Mouse (Mus musculus): ENCODE measurements around the gene Ccng2. TPM values are rescaled to one million over a fixed set of nuclear protein-coding genes. Genes with fewer than 3 reads are reported as not detected.

Ccng2 gene
- polyA plus RNA-seq, 1 experiment from 2014 or later = 38.4 TPM

- Histone ChIP-seq H3K4me3 (ENCODE audit: low read depth, low read length) (no peak overlapping the region), H3K9me3 (ENCODE audit: control insufficient read depth, low read depth, low read length) (no peaks in the 10 kb centered on the region), H3K27me3 (ENCODE audit: control insufficient read depth, insufficient read depth, low read length) (no peaks in the 10 kb centered on the region), H3K36me3 (ENCODE audit: control insufficient read depth, insufficient read depth, low read length) (no peaks in the 10 kb centered on the region), H3K4me1 (ENCODE audit: control insufficient read depth, insufficient read depth, low read length) (no peaks in the 10 kb centered on the region), H3K4me2 (replicated peaks; ENCODE audit: low read depth, low read length) (no peak overlapping the region), H3K27ac (ENCODE audit: low read length) (no peak overlapping the region), H3K9ac (replicated peaks; ENCODE audit: low read depth, low read length) (no peak overlapping the region)
- ATAC-seq (ENCODE audit: insufficient number of reproducible peaks, insufficient read depth, low FRiP score, low read depth) = no peak
- 64% methylated on average over 4 of the region's 4 CpGs for WGBS
Observed at GRCm38 (mm10) chr5:93234130-93234529, 32.9 kb upstream of the Ccng2 start.

GRCm38 (mm10) chr5:93234605-93235004 lies 32.5 kb upstream of the Ccng2 start:
- no peaks in the 10 kb centered on the region for H3K9me3 ChIP-seq (ENCODE audit: control insufficient read depth, low read depth, low read length)
- H3K4me3 ChIP-seq (ENCODE audit: low read depth, low read length) = no peak overlapping the region
- H3K27ac ChIP-seq (ENCODE audit: low read length) = no peak overlapping the region
- no peaks in the 10 kb centered on the region for H3K36me3 ChIP-seq (ENCODE audit: control insufficient read depth, insufficient read depth, low read length)
- no peak for ATAC-seq (ENCODE audit: insufficient number of reproducible peaks, insufficient read depth, low FRiP score, low read depth)
- no peaks in the 10 kb centered on the region for H3K27me3 ChIP-seq (ENCODE audit: control insufficient read depth, insufficient read depth, low read length)
- WGBS = 78% methylated on average over 2 of the region's 2 CpGs
- H3K4me2 ChIP-seq (replicated peaks; ENCODE audit: low read depth, low read length) = no peak overlapping the region
- no peaks in the 10 kb centered on the region for H3K4me1 ChIP-seq (ENCODE audit: control insufficient read depth, insufficient read depth, low read length)
- H3K9ac ChIP-seq (replicated peaks; ENCODE audit: low read depth, low read length) = no peak overlapping the region

DNA sequence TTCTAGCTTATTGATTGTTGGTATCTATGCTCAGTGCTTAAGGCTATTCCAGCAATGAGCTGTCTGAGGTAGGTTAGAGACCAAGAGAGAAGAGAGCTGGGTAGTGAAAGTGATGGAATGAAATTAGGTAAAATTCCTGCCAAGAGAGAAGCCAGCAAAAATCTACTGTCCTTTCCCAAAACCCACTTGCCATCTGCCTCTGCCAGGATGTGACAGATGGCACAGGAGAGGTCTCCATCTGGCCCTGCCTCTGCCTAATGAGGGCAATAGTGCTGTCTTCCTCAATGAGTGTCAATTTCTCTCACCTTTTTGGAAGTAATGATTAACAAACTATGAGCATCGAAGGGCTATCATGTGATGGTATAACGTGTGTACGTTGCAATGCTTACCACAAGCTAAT lies 31.2 kb upstream of the Ccng2 start:
- ATAC-seq (ENCODE audit: insufficient number of reproducible peaks, insufficient read depth, low FRiP score, low read depth) = no peak
- no peak overlapping the region for H3K27ac ChIP-seq (ENCODE audit: low read length)
- H3K4me1 ChIP-seq (ENCODE audit: control insufficient read depth, insufficient read depth, low read length) = no peaks in the 10 kb centered on the region
- no peaks in the 10 kb centered on the region for H3K36me3 ChIP-seq (ENCODE audit: control insufficient read depth, insufficient read depth, low read length)
- no peaks in the 10 kb centered on the region for H3K9me3 ChIP-seq (ENCODE audit: control insufficient read depth, low read depth, low read length)
- no peaks in the 10 kb centered on the region for H3K27me3 ChIP-seq (ENCODE audit: control insufficient read depth, insufficient read depth, low read length)
- no peak overlapping the region for H3K9ac ChIP-seq (replicated peaks; ENCODE audit: low read depth, low read length)
- 93% methylated on average over 3 of the region's 3 CpGs for WGBS
- no peak overlapping the region for H3K4me3 ChIP-seq (ENCODE audit: low read depth, low read length)
- H3K4me2 ChIP-seq (replicated peaks; ENCODE audit: low read depth, low read length) = no peak overlapping the region

- no peak overlapping the region for H3K4me3 ChIP-seq (ENCODE audit: low read depth, low read length)
- H3K9ac ChIP-seq (replicated peaks; ENCODE audit: low read depth, low read length) = no peak overlapping the region
- no peak overlapping the region for H3K27ac ChIP-seq (ENCODE audit: low read length)
- no peaks in the 10 kb centered on the region for H3K36me3 ChIP-seq (ENCODE audit: control insufficient read depth, insufficient read depth, low read length)
- no peaks in the 10 kb centered on the region for H3K9me3 ChIP-seq (ENCODE audit: control insufficient read depth, low read depth, low read length)
- H3K4me2 ChIP-seq (replicated peaks; ENCODE audit: low read depth, low read length) = no peak overlapping the region
- no peaks in the 10 kb centered on the region for H3K4me1 ChIP-seq (ENCODE audit: control insufficient read depth, insufficient read depth, low read length)
- WGBS = 80% methylated on average over 4 of the region's 4 CpGs
- H3K27me3 ChIP-seq (ENCODE audit: control insufficient read depth, insufficient read depth, low read length) = no peaks in the 10 kb centered on the region
- no peak for ATAC-seq (ENCODE audit: insufficient number of reproducible peaks, insufficient read depth, low FRiP score, low read depth)
Observed at GRCm38 (mm10) chr5:93236541-93236940, 30.5 kb upstream of the Ccng2 start.

DNA sequence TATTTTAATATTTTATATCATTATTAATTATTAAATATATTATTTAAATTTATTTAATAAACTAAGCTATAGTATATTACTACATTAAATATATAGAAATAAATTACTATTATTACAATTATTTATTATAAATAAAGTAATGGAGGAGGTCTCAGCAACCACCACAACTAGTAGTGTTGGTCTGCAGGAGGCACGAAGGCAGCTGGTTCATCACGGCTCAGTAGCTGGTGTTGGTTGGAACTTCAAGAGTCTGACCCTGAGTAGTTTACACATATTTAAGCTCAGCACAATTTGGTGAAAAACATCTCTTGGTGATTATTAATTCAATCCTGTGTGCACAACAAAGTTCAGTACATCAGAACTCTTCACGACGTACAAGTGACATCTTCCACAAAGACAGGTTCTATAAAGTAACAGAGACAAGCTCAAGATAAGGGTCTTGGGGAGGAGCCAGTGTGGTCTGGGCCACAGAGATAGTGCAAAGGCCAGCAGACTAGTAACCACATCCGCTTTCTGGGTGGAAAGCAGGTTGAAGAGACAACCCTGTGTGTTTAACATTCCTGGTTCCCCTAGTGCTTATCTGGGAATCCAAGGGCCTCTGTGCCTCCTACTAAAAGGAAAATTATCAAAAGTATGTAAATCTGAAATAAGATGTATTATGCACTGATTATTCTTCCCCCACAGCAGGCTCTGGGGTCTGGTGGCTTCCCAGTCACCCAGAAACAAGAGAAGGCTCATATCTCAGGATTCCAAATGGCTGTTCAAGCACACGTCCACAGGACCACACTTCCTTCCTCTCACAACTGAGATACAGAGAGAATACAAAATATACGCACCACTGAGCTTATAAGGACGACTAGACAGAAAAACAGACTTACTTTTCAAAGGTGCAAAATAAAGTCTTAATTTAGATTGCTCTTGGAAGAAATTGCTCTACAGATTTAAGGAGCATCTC lies 27.2 kb upstream of the Ccng2 start:
- Histone ChIP-seq H3K4me3 (ENCODE audit: low read depth, low read length) (no peak overlapping the region), H3K27me3 (ENCODE audit: control insufficient read depth, insufficient read depth, low read length) (no peaks in the 10 kb centered on the region), H3K9ac (replicated peaks; ENCODE audit: low read depth, low read length) (no peak overlapping the region), H3K4me1 (ENCODE audit: control insufficient read depth, insufficient read depth, low read length) (no peaks in the 10 kb centered on the region), H3K36me3 (ENCODE audit: control insufficient read depth, insufficient read depth, low read length) (no peaks in the 10 kb centered on the region), H3K9me3 (ENCODE audit: control insufficient read depth, low read depth, low read length) (no peaks in the 10 kb centered on the region), H3K4me2 (replicated peaks; ENCODE audit: low read depth, low read length) (no peak overlapping the region), H3K27ac (ENCODE audit: low read length) (no peak overlapping the region)
- 76% methylated on average over 8 of the region's 8 CpGs for WGBS
- peak; percentile 72; the same call in 1 of the 2 replicates for ATAC-seq (ENCODE audit: insufficient number of reproducible peaks, insufficient read depth, low FRiP score, low read depth)

DNA sequence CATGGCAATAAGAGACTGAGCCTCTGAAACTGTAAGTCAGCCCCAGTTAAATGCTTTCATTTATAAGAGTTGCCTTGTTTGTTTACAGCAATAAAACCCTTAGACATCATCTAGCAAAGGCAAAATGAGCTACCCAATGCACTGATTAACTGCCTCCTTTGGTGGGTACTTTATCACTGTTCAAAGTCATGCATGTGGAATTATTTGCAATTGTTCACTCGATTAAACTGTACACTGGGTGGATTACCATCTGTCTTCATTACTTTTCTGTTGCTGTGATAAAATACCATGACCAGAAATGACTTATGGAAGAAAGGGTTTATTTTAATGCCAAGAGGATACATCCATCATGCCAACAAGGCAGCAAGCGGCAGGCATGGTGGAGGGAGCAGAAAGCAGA lies 21.8 kb upstream of the Ccng2 start:
- Histone ChIP-seq H3K4me1 (ENCODE audit: control insufficient read depth, insufficient read depth, low read length) (no peaks in the 10 kb centered on the region), H3K9me3 (ENCODE audit: control insufficient read depth, low read depth, low read length) (no peaks in the 10 kb centered on the region), H3K9ac (replicated peaks; ENCODE audit: low read depth, low read length) (no peak overlapping the region), H3K4me3 (ENCODE audit: low read depth, low read length) (no peak overlapping the region), H3K4me2 (replicated peaks; ENCODE audit: low read depth, low read length) (no peak overlapping the region), H3K27me3 (ENCODE audit: control insufficient read depth, insufficient read depth, low read length) (no peaks in the 10 kb centered on the region), H3K27ac (ENCODE audit: low read length) (no peak overlapping the region), H3K36me3 (ENCODE audit: control insufficient read depth, insufficient read depth, low read length) (no peaks in the 10 kb centered on the region)
- no peak for ATAC-seq (ENCODE audit: insufficient number of reproducible peaks, insufficient read depth, low FRiP score, low read depth)
- 52% methylated on average over 2 of the region's 2 CpGs for WGBS

- Histone ChIP-seq H3K27ac (ENCODE audit: low read length) (no peak overlapping the region), H3K9ac (replicated peaks; ENCODE audit: low read depth, low read length) (no peak overlapping the region), H3K4me2 (replicated peaks; ENCODE audit: low read depth, low read length) (no peak overlapping the region), H3K4me3 (ENCODE audit: low read depth, low read length) (no peak overlapping the region), H3K36me3 (ENCODE audit: control insufficient read depth, insufficient read depth, low read length) (no peaks in the 10 kb centered on the region), H3K27me3 (ENCODE audit: control insufficient read depth, insufficient read depth, low read length) (no peaks in the 10 kb centered on the region), H3K9me3 (ENCODE audit: control insufficient read depth, low read depth, low read length) (no peaks in the 10 kb centered on the region), H3K4me1 (ENCODE audit: control insufficient read depth, insufficient read depth, low read length) (no peaks in the 10 kb centered on the region)
- 66% methylated on average over 6 of the region's 6 CpGs for WGBS
- ATAC-seq (ENCODE audit: insufficient number of reproducible peaks, insufficient read depth, low FRiP score, low read depth) = no peak
Observed at GRCm38 (mm10) chr5:93249940-93250578, 17.0 kb upstream of the Ccng2 start.

- no peaks in the 10 kb centered on the region for H3K9me3 ChIP-seq (ENCODE audit: control insufficient read depth, low read depth, low read length)
- 81% methylated on average over 12 of the region's 12 CpGs for WGBS
- no peak for ATAC-seq (ENCODE audit: insufficient number of reproducible peaks, insufficient read depth, low FRiP score, low read depth)
- H3K27me3 ChIP-seq (ENCODE audit: control insufficient read depth, insufficient read depth, low read length) = no peaks in the 10 kb centered on the region
- H3K4me3 ChIP-seq (ENCODE audit: low read depth, low read length) = no peak overlapping the region
- no peak overlapping the region for H3K4me2 ChIP-seq (replicated peaks; ENCODE audit: low read depth, low read length)
- no peaks in the 10 kb centered on the region for H3K36me3 ChIP-seq (ENCODE audit: control insufficient read depth, insufficient read depth, low read length)
- no peak overlapping the region for H3K27ac ChIP-seq (ENCODE audit: low read length)
- H3K9ac ChIP-seq (replicated peaks; ENCODE audit: low read depth, low read length) = no peak overlapping the region
- no peaks in the 10 kb centered on the region for H3K4me1 ChIP-seq (ENCODE audit: control insufficient read depth, insufficient read depth, low read length)
Observed at GRCm38 (mm10) chr5:93251001-93251760, 15.9 kb upstream of the Ccng2 start.
